Mouse (Mus musculus): ENCODE measurements around the gene Zbtb48.

GRCm38 (mm10) chr4:152044609-152045008 lies 17.1 kb upstream of the Zbtb48 start:
- TF ChIP-seq CTCF (IDR thresholded peaks at IDR 0.05; ENCODE audit: low read depth) (no peak), EP300 (IDR thresholded peaks at IDR 0.05; ENCODE audit: low read depth) (no peak)

Measured in liver, embryonic 14.5 days (tissue).